Mouse (Mus musculus): ENCODE measurements around the gene Tbc1d2. TPM values are rescaled to one million over a fixed set of nuclear protein-coding genes. Genes with fewer than 3 reads are reported as not detected.

Tbc1d2 gene
- 1.8 and 4.7 TPM in 2 replicates for total RNA-seq (2017)

DNA sequence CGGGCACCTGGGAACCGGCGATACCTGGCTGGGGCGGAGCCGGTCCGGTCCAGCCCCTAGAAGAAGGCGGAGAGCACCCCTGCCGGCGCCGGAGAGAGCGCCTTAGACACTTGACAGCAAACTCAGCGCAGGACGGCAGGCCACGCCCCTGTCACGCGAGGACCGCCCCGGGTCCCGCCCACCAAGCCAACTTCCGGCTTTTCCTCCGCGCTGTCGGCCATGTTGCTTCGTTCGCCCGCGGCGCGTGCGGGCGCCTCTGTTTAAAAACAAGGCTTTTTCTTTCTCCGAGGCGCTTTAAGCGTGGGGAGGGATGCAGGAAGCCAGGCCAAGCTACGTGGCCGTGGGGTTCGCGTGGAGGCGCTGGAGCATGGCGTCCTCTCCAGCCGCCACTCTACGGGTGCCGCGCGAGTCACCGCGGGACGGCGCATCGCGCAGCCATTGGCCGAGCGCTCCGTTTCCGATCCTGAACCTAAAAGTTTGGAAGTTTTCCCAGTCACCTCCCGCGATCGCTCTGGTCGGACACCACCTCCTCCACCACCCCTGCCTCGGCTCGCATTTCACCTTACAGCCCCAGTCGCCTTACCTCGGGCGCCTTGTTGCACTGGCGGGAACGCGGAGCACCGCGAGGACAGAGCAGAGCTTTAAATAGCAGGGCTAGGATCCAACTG is at the start of gene Tbc1d2:
TSS of gene Tbc1d2 (minus strand) at position 124 of the 668 bp plus-strand sequence.
- peak; percentile 93 to 98 for ATAC-seq (replicated peaks in 1 of 2; ENCODE audit: insufficient read depth in 1 of 2, low FRiP score in 2 of 2, low TSS enrichment in 1 of 2, low read depth in 1 of 2, poor library complexity in 2 of 2, severe bottlenecking in 2 of 2)

DNA sequence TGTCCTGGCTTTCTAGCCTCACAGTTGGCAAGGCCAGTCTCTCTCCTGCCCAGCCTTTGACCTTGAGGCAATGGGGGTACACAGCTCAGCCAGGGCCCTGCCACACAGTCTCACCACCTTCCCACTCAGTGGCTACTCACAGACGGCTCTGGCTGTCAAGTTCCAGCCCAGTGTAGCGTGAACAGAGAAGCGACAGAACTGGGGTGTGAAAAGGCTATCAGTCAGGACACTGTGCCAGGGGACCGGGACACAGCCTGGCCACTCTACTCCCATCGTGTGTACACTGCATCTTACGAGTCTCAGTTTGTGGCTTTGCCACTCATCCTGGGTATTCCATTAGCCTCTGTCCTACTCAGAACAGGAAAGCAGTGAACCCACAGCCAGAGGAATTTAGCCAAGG is 46.5 kb upstream of the Tbc1d2 start:
- no peak for ATAC-seq (replicated peaks in 1 of 2; ENCODE audit: insufficient read depth in 1 of 2, low FRiP score in 2 of 2, low TSS enrichment in 1 of 2, low read depth in 1 of 2, poor library complexity in 2 of 2, severe bottlenecking in 2 of 2)

DNA sequence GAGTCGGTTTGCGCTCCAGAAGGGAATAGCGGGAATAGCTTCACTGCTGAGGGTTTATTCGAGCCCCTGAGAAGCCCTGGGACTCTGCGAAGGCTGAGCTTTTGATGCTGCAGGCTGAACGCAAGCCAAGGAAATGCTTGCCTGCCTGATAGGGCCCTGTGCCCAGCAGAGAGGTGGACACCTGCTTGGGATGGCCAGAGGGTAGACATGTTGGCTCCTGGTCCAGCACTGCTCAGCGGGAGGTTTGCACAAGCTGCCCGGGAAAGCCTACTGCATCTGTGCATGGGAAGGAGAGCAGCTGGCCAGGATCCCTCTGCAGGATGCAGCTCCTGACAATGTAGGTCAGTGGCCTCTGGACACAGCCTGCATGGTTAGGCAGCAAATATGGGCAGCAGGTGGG is 40.6 kb upstream of the Tbc1d2 start:
- ATAC-seq (replicated peaks in 1 of 2; ENCODE audit: insufficient read depth in 1 of 2, low FRiP score in 2 of 2, low TSS enrichment in 1 of 2, low read depth in 1 of 2, poor library complexity in 2 of 2, severe bottlenecking in 2 of 2): no peak

DNA sequence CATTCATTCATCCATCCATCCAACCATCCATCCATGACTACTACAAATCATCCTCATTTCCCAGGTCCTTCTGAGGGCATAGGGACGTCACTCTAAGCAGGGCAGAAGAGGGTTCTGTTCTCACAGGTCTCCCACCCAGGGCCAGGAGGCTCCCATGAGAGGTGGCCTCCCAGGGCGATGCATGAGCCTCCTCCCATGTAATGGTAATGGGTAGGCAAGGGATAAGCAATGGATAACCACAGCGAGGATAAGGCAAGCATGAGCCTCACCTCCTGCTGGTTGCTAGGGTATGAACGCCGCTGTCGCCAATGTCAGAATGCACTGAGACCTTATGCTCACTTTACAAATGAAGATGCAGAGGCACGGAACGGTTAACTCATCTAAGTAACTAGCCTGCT is 40.0 kb upstream of the Tbc1d2 start:
- ATAC-seq (replicated peaks in 1 of 2; ENCODE audit: insufficient read depth in 1 of 2, low FRiP score in 2 of 2, low TSS enrichment in 1 of 2, low read depth in 1 of 2, poor library complexity in 2 of 2, severe bottlenecking in 2 of 2): no peak

DNA sequence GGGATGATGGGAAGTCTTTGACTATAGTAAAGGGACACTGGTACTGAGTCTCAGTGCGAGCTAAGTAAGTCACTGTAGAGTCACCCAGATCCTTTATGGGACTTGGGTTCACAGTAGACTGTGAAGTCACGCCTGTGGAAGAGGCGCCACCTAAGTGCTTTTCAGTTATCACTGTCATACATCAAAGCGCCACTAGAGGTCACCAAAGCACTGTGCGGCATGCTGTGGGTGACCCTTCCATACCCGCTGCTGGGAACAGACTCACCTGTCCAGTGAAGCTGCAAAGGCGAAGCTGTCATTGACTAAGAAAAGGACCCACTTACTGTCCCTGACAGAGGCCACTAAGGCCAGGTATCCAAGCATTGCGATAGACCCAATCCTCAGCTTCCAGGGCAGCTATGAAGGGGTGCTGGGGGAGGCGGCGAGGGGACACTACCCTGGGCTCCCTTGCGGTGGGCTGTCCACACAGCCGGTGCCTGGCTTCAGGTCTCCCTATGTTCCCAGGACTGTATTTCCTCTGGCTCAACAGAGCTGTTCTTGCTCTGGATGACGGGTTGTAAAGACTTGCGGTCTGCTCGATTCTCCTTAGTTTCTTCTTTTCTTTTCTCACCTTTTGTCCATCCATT is 39.5 kb upstream of the Tbc1d2 start:
- peak; percentile 72 to 80 for ATAC-seq (replicated peaks in 1 of 2; ENCODE audit: insufficient read depth in 1 of 2, low FRiP score in 2 of 2, low TSS enrichment in 1 of 2, low read depth in 1 of 2, poor library complexity in 2 of 2, severe bottlenecking in 2 of 2)

DNA sequence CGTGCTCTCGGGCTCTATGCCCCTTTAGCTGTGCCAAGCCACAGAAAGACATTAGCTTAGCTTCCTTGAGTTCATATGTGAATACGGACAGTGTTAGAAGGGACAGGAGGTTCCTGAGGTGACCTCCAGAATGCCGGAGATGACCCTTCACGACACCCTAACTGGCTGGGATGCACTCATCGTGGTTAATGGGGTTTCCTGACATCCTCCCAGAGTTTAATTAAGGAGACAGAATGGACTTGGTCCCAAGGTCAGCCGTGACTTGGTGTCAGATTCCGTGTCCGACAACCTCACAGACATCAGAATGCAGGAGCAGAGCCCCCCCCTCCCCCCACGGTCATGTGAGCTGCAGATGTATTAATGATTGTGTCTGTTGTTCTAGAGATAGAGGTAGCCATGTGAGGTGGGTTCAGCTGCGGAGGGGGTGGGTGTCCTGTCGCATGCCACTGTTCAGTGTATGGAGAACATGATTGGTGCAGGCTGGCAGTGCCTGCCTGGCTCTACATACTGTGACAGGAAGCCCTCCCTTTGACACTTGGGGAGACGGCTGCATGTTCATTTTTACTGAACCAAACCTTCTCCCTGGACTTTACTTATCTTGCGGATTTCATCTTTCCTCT is 38.3 kb upstream of the Tbc1d2 start:
- no peak for ATAC-seq (replicated peaks in 1 of 2; ENCODE audit: insufficient read depth in 1 of 2, low FRiP score in 2 of 2, low TSS enrichment in 1 of 2, low read depth in 1 of 2, poor library complexity in 2 of 2, severe bottlenecking in 2 of 2)

DNA sequence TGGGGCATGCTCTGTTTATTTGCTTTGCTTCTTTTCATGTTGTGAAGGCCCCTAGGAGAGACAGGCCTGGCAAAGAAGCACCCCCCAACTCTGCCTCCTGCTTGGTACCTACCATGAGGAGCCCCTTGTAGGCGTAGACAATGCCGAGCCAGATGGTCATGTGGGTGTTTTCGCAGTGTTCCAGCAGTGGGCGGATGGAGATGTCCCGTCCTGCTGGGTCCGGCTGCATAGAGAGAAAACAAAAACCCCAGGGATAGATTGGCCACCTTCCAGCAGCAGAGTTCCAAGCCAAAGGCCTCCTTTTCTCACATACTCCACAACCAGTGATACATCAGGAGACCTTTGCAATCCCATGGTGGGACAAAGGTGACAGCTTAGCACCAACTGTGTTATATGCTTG is 34.2 kb upstream of the Tbc1d2 start:
- ATAC-seq (replicated peaks in 1 of 2; ENCODE audit: insufficient read depth in 1 of 2, low FRiP score in 2 of 2, low TSS enrichment in 1 of 2, low read depth in 1 of 2, poor library complexity in 2 of 2, severe bottlenecking in 2 of 2): no peak

DNA sequence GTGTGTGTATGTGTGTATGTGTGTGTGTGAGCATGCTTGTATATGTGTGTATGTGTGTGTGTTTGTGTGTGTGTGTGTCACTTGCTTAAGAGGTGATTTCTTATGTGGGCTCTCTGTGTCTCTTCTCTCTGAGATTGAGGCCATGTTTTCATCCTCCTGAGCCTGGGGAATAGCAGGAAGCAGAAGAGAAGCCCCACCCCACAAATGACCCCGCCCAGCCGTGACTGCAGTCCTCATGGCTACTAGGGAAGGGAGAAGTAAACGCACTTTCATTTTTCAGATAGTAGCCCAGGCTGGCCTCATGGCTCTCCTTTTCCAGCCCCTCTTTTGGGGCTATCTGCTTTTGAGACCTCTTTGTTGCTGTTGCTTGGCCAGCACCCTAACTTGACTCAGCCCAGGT is 26.6 kb upstream of the Tbc1d2 start:
- no peak for ATAC-seq (replicated peaks in 1 of 2; ENCODE audit: insufficient read depth in 1 of 2, low FRiP score in 2 of 2, low TSS enrichment in 1 of 2, low read depth in 1 of 2, poor library complexity in 2 of 2, severe bottlenecking in 2 of 2)

DNA sequence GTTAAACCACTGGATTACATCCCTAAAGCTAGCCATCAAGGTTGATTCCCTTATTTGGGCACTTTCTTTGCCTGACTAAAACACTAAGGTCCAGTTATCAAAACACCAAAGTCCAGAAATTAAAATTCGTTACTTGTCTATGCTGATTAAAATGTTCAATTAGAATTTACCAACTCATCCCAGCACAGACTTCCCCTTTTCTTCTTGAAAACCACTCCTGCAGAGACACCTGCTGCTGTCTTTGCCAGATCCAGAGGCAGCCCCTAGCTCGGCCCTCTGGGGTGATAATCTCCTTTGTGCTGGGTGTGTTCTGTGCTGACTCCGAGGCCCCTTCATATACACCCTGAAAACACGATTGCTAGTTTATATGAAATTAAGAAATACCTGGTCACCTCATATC is 26.0 kb upstream of the Tbc1d2 start:
- peak; percentile 46 to 55; a peak in 3 of 4 replicates for ATAC-seq (replicated peaks in 1 of 2; ENCODE audit: insufficient read depth in 1 of 2, low FRiP score in 2 of 2, low TSS enrichment in 1 of 2, low read depth in 1 of 2, poor library complexity in 2 of 2, severe bottlenecking in 2 of 2)

DNA sequence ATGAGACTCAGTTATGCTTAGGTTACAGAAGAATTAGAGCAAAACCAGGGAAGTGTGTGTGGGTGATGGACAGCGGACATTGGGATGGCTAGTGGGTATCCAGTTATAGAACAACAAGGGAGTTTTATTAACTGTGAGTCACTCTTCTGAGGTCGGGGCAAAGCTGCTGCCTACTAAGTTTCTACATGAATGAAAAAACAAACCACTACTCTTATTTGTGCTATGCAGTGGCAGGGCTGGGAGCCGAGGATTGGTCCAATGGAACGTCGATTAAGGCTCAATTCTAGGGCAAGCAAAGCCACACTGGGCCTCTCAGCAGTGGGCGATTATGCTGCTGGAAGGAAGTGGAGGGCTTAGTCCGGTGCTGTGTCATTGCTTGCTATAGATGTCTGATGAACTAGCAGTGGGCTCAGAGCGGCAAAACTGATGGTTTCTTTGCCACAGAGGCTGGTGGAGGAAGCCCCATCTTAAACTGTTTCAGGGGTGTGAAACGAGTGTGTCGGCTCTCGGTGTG is 25.3 kb upstream of the Tbc1d2 start:
- ATAC-seq (replicated peaks in 1 of 2; ENCODE audit: insufficient read depth in 1 of 2, low FRiP score in 2 of 2, low TSS enrichment in 1 of 2, low read depth in 1 of 2, poor library complexity in 2 of 2, severe bottlenecking in 2 of 2): peak; percentile 37 to 68; a peak in 3 of 4 replicates

DNA sequence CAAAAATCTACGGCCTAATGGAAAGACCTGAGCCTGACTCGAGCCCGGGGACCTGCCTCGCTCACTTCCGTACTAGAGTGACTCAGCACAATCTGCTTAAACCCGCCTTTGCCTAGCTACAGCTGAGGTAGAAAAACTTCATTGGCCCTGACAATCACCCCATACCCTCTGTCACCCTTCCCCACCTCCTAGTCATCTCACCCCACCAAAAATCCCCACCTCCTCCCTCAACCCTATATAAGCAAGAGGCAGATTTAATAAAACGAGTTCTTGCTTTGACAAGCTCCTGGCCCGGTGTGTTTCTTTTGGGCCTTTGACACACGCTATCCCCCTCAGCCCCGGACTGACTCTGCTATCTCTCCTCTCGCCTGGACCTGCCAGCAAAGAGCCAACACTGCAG is 18.6 kb upstream of the Tbc1d2 start:
- ATAC-seq (replicated peaks in 1 of 2; ENCODE audit: insufficient read depth in 1 of 2, low FRiP score in 2 of 2, low TSS enrichment in 1 of 2, low read depth in 1 of 2, poor library complexity in 2 of 2, severe bottlenecking in 2 of 2): peak; percentile 75 to 81

DNA sequence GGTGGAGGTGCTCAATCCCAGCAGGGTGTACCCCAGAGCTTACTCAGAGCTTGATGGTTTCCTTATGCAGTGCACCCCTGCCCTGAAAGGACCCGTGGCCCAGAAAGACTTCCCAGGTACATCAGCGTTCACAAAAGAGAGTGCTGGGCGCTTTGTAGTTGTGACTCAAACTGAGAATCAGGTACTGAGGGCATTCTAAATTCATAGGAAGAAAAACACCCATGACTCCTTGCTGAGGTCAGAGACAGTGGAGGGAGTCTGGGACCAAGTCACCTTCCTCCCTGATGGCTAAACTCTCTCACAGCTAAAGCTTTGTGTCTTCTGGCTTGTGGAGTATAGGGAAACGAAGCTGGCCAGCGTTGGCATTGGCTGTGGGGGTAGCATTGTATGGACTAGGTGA is 16.4 kb upstream of the Tbc1d2 start:
- ATAC-seq (replicated peaks in 1 of 2; ENCODE audit: insufficient read depth in 1 of 2, low FRiP score in 2 of 2, low TSS enrichment in 1 of 2, low read depth in 1 of 2, poor library complexity in 2 of 2, severe bottlenecking in 2 of 2): no peak

DNA sequence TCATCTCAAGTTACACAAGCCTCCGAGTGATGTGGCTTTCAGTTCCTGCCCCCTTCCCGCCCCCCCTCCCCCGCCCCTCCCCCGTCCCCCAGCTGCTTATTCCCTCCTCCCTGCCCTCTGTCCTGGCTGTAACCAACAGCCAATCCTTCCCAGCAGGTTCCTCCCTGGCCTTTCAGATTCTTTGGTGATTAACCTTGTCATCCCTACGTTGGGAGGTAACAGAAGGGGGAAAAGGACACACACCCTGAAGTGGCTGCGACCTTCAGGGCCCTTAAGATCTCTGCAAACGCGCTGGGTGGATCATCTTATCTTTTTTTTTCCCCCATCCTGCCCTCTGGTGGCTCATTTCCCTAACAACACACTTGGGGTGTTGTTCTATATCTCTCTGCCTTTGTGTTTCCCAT is 15.4 kb upstream of the Tbc1d2 start:
- 0 out of 4 replicates have a peak, but pooled peaks of 1 of the 2 experiments have one; percentile 12 for ATAC-seq (replicated peaks in 1 of 2; ENCODE audit: insufficient read depth in 1 of 2, low FRiP score in 2 of 2, low TSS enrichment in 1 of 2, low read depth in 1 of 2, poor library complexity in 2 of 2, severe bottlenecking in 2 of 2)

DNA sequence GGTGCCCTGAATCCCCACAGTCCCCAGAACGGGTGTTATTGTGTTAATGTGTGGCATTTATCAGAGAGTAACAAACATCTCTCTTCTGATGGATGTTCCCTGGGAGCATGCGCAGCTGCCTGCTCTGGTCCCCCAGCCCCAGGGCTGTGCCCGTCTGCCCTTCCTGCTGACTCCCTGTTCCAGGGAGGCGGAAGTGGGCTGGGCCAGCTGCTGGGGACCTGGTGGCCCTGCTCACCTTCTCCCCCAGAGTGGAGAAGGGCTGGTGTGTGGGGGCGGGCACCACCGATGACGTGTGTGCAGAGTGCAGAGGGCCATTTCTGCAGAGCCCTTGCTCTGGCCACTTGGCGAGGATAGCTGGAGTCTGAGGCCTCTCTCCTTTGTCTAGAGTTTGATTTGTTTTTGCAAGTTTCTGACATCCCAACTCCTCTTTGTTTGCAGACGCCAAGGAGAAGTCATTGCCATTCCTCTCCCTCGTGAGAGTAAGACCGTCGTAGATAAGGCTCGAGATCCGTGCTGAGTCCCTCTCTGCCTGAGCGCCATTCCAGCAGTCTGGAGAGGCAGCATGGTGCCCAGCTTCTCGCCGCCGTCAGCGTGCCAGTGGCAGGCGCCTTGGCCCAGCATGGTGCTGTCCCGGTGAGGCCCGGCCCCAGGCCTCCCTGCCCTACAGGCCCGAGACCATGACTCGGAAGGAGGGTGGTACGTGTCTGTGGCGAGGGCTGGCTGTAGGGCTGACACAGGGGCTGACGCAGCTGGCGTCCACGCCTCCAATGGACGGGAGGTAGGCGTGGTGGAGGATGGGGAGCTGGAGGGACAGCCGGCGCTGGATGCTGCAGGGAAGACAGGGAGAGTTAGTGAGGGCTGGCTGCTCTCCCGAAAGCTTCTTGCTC is 14.4 kb upstream of the Tbc1d2 start:
- peak; percentile 47 to 60 for ATAC-seq (replicated peaks in 1 of 2; ENCODE audit: insufficient read depth in 1 of 2, low FRiP score in 2 of 2, low TSS enrichment in 1 of 2, low read depth in 1 of 2, poor library complexity in 2 of 2, severe bottlenecking in 2 of 2)

DNA sequence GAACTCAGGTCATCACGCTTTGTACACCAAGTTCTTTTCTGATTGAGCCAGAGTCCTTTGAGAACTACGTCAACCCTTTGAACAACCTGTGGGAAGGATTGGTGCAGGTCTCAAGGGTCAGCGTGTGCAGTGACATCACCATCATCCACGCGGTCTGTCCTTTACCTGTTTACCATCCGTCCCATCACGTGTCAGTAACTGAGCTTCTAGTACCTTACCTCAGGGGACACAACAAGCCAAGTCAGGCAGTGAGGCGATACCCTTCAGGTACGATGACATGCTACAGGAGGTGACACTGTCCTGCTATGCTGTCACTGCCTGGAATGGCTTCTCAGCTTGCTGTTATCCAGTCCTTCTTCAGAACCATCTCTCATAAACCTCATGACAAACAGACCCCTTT is 11.4 kb upstream of the Tbc1d2 start:
- ATAC-seq (replicated peaks in 1 of 2; ENCODE audit: insufficient read depth in 1 of 2, low FRiP score in 2 of 2, low TSS enrichment in 1 of 2, low read depth in 1 of 2, poor library complexity in 2 of 2, severe bottlenecking in 2 of 2): no peak

DNA sequence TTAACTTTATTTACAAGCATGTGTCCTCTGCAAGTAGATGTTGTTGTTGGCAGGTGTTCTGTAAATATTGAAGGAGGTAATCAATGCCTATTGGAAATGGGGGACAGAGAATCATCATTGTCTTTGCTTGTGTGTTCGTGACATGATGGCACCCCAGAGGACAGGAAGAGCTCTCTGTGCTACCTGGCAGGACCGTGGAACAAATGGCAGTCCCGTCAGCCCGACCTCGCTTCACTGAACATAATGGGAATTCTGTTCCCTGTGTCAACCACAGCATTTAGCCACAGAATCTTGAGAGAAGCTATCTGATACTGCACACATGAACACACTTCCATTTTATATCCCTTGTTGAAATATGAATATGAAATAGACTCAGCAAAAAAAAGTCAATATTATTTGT is 8.9 kb upstream of the Tbc1d2 start:
- ATAC-seq (replicated peaks in 1 of 2; ENCODE audit: insufficient read depth in 1 of 2, low FRiP score in 2 of 2, low TSS enrichment in 1 of 2, low read depth in 1 of 2, poor library complexity in 2 of 2, severe bottlenecking in 2 of 2): no peak

DNA sequence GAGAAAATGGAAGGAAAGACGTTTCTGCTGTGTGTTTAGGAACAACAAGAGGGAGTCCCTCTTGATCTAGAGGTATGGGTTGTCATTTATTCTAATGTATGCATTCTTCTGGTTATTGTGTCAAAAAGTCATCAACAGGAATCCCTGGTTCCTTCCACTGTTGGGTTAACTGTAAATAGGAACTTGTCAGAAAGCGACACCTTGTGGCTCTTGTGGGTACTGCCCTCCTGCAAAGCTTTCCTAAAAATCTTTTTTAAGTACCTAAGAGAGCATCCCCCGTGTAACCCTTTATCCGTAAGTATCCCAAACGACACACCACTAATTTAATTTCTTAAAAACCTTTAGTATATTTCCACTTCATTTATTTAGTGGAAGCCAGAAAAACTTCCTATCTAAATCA is 7.1 kb upstream of the Tbc1d2 start:
- ATAC-seq (replicated peaks in 1 of 2; ENCODE audit: insufficient read depth in 1 of 2, low FRiP score in 2 of 2, low TSS enrichment in 1 of 2, low read depth in 1 of 2, poor library complexity in 2 of 2, severe bottlenecking in 2 of 2): peak; percentile 42 to 71; a peak in 2 of 4 replicates

DNA sequence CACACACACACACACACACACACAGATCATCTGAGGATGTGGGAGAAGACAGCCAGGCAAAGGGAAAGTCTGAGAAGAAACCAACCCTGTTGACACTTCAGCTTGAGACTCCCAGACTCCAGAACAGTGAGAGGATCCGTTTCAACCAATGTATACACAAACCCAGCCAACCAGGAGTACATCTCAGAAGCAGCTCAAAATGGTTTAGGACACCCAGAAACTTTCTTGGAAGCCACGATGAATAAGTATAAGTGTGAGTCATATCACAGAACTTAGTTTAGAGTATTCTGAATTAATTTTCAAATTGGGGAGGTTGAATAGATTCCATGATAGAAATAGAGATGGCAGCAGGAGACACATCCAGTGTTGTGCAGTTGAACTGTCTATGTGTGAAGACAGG is 5.9 kb upstream of the Tbc1d2 start:
- ATAC-seq (replicated peaks in 1 of 2; ENCODE audit: insufficient read depth in 1 of 2, low FRiP score in 2 of 2, low TSS enrichment in 1 of 2, low read depth in 1 of 2, poor library complexity in 2 of 2, severe bottlenecking in 2 of 2): no peak
